Mouse (Mus musculus) left cerebral cortex, postnatal 4 days (tissue): ENCODE measurements around the gene Arf5. TPM values are rescaled to one million over a fixed set of nuclear protein-coding genes. Genes with fewer than 3 reads are reported as not detected.

Experiments used
- DNase-seq: peaks from one replicate; pipeline ENCODE4 v3.0.0-alpha.2; 2022
- intact Hi-C: fragments of 180-260 bp; cut with DNase I; formaldehyde crosslinking; loops from one replicate; pipeline ENCODE4 v1.15.1; 2025
- total RNA-seq, 2 experiments: library from RNA; stranded (reverse); gene quantifications; 2 replicates each; pipeline ENCODE4 v1.2.3; 2021

Gene Arf5
- total RNA-seq, 2 experiments from 2014 or later: 349 to 350 TPM

GRCm38 (mm10) chr6:28425019-28425418, 1.7 kb downstream of the Arf5 start:
- DNase-seq: no peak
- intact Hi-C loops: no loop called here

GRCm38 (mm10) chr6:28427096-28427839, 3.9 kb downstream of the Arf5 start, which contains the start of gene Fscn3:
Gene Fscn3, plus strand, starts transcription at chr6:28427789.
- intact Hi-C loops: no loop called here
- DNase-seq: no peak

DNA sequence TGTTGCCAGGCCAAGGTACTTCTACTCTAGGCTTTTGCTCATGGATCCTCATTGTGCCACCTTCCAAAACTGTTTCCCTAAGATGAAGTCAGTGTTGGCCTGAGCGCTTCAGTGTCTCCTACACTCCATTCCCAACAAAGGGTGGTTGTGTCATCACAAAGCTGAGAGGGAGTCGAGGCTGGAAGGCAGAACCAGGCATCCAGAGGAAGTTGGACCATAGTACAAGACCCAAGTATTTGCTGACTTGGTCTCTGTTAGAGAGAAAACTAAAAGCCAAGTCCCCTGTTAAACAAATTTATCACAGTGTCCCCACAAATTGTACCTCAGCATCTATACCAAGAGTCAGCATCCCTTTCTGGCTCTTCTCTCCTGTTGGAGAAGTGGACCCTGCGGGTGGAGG, 4.9 kb downstream of the Arf5 start, which contains the start of gene Gcc1:
Gene Gcc1 (minus strand): TSS at position 101 of the 400 bp plus-strand sequence.
- DNase-seq: no peak
- intact Hi-C loops: no loop called here

DNA sequence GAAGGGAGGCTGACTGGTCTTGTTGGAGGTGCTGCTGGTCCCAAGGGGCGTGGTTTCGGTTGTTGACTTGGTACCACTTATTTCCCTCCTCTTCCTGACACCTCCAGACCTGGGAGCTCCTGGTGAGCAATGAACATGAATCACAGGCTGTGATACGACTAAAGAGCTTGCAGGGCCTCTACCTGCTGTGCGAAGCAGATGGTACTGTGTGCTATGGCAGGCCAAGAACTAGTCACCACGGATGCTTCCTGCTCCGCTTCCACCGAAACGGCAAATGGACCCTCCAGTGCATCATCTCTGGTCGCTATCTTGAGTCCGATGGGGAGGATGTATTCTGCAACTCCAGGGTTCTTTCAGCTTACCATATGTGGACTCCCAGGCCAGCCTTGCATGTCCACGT, 6.5 kb downstream of the Arf5 start:
- DNase-seq: no peak
- intact Hi-C loops: no loop called here

- intact Hi-C loops: no loop called here
- DNase-seq: no peak
Measured at GRCm38 (mm10) chr6:28430795-28431537, 7.6 kb downstream of the Arf5 start.

DNA sequence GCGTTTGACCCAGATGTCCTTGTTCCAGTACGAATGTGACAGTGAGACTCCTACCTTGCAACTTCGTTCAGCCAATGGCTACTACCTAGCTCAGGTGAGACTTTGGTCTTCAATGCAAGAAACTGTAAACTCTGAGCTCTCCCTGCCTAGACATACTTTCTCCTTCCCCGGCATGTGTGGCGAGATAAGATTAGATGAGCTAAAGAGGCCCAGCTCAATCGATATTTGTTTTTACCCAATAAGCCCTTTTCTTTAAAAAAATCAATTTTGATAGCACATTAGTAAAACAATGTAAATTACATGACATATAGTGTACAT, 8.1 kb downstream of the Arf5 start:
- intact Hi-C loops: no loop called here
- no peak for DNase-seq

GRCm38 (mm10) chr6:28447937-28448336, 24.6 kb downstream of the Arf5 start:
- DNase-seq: no peak

GRCm38 (mm10) chr6:28449253-28449652, 25.9 kb downstream of the Arf5 start, which contains the start of gene Pax4:
Gene Pax4, minus strand, starts transcription at chr6:28449353.
- no peak for DNase-seq
- intact Hi-C loops: no loop called here

More at GRCm38 (mm10) chr6:28447937-28448336, 24.6 kb downstream of the Arf5 start:
- intact Hi-C loops: no loop called here

DNA sequence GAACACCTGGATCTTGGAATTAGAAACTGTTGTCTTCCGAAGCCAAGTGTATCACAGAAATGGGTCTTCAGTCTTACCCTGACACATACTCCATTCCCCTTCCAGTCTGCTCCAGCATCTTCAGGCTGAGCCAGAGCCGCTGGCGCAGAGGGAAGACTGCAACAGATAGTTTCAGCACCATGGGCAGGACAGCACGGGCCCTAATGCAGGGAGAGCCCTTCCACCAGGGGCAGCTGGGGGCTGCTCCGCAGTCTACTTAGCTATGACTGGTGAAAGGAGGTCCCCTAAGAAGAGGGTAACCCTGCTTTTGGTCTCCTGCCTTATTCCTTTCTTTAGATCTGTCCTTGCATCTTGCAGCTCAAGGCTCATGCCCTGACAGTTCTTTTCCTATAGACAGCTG, 27.1 kb downstream of the Arf5 start:
- intact Hi-C loops: no loop called here
- no peak for DNase-seq

DNA sequence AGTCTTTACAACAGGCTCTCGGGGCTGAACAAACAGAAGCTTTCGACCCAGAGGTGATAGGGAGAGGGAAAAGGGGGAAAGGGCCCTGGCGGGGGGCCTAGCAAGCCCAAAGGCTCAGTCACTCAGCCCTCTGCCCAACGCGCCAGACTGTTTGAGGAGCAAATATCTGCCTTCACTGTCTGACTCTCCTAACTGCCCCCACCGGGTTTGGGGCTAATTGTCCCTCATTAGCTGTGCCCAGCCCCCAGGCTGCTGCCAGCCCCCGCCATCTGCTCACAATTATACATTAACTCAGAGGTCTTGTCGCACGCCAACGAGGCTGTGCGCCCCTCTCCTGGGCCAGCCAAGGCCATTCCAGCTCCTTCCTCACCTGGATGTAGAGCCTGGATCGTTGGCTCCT, 27.6 kb downstream of the Arf5 start:
- intact Hi-C loops: no loop called here
- no peak for DNase-seq

DNA sequence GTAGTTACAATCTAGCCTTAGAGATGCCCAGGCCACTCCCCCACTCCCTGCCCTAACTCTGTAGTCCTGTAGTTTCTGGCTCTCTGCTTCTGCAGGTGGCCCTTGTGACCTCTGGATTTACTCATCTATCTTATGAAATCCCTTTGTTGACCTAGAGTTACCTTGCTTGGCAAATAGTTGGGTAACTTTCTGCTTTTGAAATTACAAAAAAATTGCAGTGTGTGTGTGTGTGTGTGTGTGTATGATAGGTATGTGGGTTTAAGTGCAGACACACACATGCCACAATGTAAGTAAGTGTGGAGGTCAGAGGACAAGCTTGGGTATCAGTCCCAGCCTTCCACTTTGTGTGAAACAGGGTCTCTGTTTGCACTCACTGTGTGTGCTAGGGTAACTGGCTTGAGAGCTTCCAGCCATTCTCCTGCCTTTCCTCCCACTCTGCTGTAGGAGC, 35.9 kb downstream of the Arf5 start:
- no peak for DNase-seq
- intact Hi-C loops: no loop called here

DNA sequence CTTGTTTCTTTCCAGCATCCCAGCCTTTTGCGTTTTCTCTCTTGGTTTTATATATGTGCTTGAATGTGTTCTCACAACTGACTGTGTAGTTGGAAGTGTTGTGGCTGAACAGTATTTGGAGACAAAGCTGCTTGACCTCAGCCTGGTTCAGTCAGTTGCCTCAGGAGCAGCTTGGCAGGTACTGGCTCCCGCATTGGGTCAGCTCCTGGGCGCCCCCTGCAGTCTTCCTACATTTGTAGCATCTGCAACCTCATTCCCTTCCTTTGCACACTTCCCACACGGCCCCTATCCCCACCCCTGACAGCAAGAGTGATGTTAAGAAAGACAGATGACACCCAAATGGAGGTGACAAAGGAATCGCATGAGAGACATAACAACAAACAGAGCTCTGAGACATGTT, 37.2 kb downstream of the Arf5 start:
- intact Hi-C loops: no loop called here
- DNase-seq: peak; percentile 74

- intact Hi-C loops: no loop called here
- no peak for DNase-seq
Measured at GRCm38 (mm10) chr6:28464630-28465029, 41.3 kb downstream of the Arf5 start.

GRCm38 (mm10) chr6:28470017-28470602, 46.8 kb downstream of the Arf5 start:
- intact Hi-C loops: no loop called here
- DNase-seq: no peak

DNA sequence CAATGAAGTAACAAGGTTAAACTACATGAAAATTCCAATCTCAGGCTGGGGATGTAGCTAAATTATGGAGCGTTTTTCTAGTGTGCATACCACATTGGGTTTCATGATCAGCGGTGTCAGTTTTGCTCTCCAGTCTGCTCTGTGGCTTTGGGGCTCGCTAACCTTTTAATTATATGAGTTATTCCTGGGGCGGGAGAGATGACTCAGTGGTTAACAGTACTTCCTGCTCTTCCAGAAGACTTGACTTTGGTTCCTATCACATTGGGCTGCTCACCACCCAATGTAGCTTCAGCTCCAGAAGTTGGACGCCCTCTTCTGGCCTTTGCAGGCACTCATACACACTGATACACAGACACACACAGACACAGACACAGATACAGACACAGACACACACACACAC, 47.3 kb downstream of the Arf5 start:
- no peak for DNase-seq

DNA sequence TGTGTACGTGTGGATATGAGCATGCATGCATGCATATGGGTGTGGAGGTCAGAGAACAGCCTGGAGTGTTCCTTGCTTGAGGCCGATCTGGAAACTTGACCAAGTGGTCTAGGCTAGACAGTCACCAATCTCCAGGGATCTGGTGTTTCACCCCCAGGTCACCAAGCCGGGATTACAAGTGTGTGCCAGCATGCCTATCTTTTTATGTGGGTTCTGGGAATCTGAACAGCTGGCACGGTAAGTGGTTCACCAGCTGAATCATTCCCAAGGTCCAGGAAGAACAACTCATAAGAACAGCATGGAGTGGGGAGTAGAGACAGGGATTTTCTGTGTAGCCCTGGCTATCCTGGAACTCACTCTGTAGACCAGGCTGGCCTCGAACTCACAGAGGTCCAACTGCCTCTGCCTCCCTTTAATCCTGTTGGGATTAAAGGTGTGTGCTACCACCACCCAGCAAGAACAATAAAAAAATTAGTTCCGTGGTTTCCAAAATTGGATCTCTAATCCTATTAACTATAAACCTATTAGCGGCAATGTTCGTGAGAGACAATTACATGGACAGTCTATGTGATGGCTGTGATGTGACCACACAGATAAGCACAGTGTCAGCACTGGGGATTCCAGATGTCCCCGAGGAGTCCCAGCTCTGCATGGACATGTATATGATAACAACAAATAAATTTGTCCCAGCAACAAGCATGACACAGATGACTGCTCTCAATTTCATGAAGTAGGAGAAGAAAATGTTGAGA, 48.1 kb downstream of the Arf5 start:
- DNase-seq: no peak
- intact Hi-C loops: no loop called here

More for the DNA sequence above, 47.3 kb downstream of the Arf5 start:
- intact Hi-C loops: no loop called here

DNA sequence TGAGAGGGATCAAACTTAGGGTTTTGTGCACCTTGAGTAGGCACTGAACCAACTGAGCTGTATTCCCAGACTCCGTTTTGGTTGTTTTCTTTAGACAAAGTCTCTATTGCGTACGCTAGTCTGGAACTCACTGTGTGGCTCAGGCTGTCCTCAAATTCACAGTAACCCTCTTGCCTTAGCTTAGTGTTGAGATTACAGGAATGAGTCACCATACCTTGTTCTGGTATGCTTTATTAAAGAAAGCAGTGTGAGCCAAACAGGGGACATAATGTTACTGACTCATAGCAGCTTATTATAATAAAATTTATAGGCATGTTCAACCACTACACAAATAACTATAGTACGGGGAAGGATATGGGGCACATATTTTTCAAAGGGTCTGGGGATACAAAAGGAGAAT, 50.9 kb downstream of the Arf5 start:
- intact Hi-C loops: no loop called here
- DNase-seq: no peak

DNA sequence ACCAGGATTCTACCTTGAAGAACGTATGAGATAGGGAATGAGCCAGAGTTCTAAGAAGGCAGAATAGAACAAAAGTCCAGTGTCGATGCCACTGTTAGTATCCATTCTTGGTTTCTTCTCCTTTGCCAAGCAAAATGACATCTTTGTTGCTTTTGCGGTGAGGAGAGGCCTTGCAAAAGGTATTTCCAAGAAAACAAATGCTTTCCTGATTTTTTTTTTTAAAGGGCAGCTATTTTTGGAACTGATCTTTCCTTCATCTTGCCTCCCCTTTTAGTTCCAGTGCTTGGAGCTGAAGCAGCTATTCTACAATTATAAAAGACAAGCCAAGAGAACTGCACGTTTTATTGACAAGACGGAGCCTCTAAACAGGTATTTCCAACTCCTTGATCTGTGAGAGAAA, 51.5 kb downstream of the Arf5 start, which contains the start of gene Snd1:
Gene Snd1 (plus strand): TSS at position 301 of the 400 bp plus-strand sequence.
- intact Hi-C loops: no loop called here
- no peak for DNase-seq
